Mouse (Mus musculus): Measurements from ENCODE around the gene Tppp3. TPM values are rescaled to one million over a fixed set of nuclear protein-coding genes. Genes with fewer than 3 reads are reported as not detected.

The Tppp3 gene
- 18.3 and 22.3 TPM in 2 replicates for polyA plus RNA-seq (2014; fragmentation: Nextera tagmentation; extraction: Ambion mirVana)

DNA sequence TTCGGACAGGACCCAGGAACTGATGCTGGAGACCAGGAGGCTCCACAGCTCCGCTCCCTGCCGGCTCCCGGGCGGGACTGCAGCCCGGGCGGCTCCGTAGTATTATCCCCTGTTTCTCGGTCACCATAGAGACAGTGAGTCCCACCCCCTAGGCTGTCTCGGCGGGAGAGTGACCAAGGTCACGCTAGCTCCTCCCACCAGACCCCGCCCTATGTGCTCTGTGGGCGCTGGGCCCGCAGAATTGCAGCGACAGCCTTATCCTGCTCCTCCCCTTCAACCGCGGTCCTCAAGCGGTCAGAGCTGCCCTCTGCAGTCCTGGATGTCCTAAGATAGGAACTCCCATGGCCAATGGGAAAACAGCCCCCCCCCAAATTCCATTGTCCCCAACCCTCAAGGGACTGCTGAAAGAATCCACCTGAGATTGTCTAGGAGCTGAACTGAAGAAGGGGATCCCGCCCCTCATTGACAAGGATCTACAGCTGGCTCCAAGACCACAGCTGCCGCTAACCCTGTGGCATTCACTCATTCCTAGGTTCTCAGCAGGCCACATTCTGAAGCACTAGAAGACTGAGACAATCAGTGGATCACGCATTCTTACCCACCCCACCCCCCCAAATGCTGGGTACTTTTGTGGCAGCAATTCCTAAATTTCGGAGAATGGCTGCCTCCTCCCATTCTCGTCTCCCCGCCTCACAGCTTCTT, at the start of gene Tppp3:
Gene Tppp3 (minus strand): TSS at position 213 of the 702 bp plus-strand sequence.
- Histone ChIP-seq H3K4me1 (ENCODE audit: control insufficient read depth, insufficient read depth, low read length) (peaks cover 24% of the 10 kb centered on the region), H3K27me3 (ENCODE audit: control insufficient read depth, insufficient read depth, low read length) (peaks cover 4% of the 10 kb centered on the region), H3K4me3 (ENCODE audit: low read length) (peak within 1 kb of the TSS; percentile 31), H3K27ac (ENCODE audit: low read depth, low read length) (no peak within 1 kb of the TSS), H3K36me3 (ENCODE audit: control insufficient read depth, insufficient read depth, low read length) (peaks cover 8% of the 10 kb centered on the region; the same call in 1 of the 2 replicates), H3K9me3 (ENCODE audit: control insufficient read depth, low read length) (no peaks in the 10 kb centered on the region), H3K4me2 (replicated peaks; ENCODE audit: low read depth, low read length) (peak within 1 kb of the TSS; percentile 52), H3K9ac (ENCODE audit: low read depth, low read length) (peak within 1 kb of the TSS; percentile 38; the same call in 1 of the 2 replicates)
- WGBS: 6% methylated on average over 25 of the region's 25 CpGs
- peak; percentile 95 for ATAC-seq (ENCODE audit: low FRiP score, low TSS enrichment)

- Histone ChIP-seq H3K27me3 (ENCODE audit: control insufficient read depth, insufficient read depth, low read length) (no peaks in the 10 kb centered on the region), H3K27ac (ENCODE audit: low read depth, low read length) (0 out of 2 replicates have a peak overlapping the region, but pooled peaks have one; percentile 38), H3K9ac (ENCODE audit: low read depth, low read length) (peak overlapping the region; percentile 8), H3K36me3 (ENCODE audit: control insufficient read depth, insufficient read depth, low read length) (peaks cover 27% of the 10 kb centered on the region), H3K9me3 (ENCODE audit: control insufficient read depth, low read length) (no peaks in the 10 kb centered on the region), H3K4me3 (ENCODE audit: low read length) (peak overlapping the region; percentile 75; the same call in 1 of the 2 replicates), H3K4me2 (replicated peaks; ENCODE audit: low read depth, low read length) (peak overlapping the region; percentile 98), H3K4me1 (ENCODE audit: control insufficient read depth, insufficient read depth, low read length) (peaks cover 54% of the 10 kb centered on the region)
- WGBS: 2% methylated on average over 3 of the region's 3 CpGs
- no peak for ATAC-seq (ENCODE audit: low FRiP score, low TSS enrichment)
Measured at GRCm38 (mm10) chr8:105521061-105521460, 49.7 kb upstream of the Tppp3 start.

DNA sequence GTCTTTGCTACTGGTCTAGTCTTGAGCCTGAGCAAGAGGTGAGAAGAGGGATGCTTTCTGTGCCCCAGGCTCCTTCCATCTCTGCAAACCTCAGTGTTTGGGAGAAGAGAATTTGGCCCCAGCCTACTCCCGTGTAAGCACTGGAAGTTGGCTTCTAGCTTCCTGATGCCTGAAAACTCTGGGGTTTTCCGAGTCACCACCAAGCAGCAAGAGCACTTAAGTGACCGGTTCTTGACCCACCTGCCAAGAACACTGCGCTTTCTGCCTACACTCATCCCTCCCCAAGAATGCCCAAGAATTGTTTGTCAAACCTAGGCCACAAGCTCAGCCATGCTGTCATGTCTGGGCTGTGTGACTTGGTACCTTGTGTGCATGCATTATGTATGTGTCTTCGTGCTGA, 49.2 kb upstream of the Tppp3 start:
- WGBS: 29% methylated on average over 5 of the region's 5 CpGs
- H3K4me2 ChIP-seq (replicated peaks; ENCODE audit: low read depth, low read length): peak overlapping the region; percentile 98
- H3K36me3 ChIP-seq (ENCODE audit: control insufficient read depth, insufficient read depth, low read length): peaks cover 27% of the 10 kb centered on the region
- H3K4me1 ChIP-seq (ENCODE audit: control insufficient read depth, insufficient read depth, low read length): peaks cover 55% of the 10 kb centered on the region
- peak overlapping the region; percentile 75 for H3K4me3 ChIP-seq (ENCODE audit: low read length)
- peak overlapping the region; percentile 8; the same call in 1 of the 2 replicates for H3K9ac ChIP-seq (ENCODE audit: low read depth, low read length)
- no peak for ATAC-seq (ENCODE audit: low FRiP score, low TSS enrichment)
- peak overlapping the region; percentile 38; the same call in 1 of the 2 replicates for H3K27ac ChIP-seq (ENCODE audit: low read depth, low read length)
- no peaks in the 10 kb centered on the region for H3K27me3 ChIP-seq (ENCODE audit: control insufficient read depth, insufficient read depth, low read length)
- H3K9me3 ChIP-seq (ENCODE audit: control insufficient read depth, low read length): no peaks in the 10 kb centered on the region

- Histone ChIP-seq H3K27ac (ENCODE audit: low read depth, low read length) (peak overlapping the region; percentile 85; the same call in 1 of the 2 replicates), H3K27me3 (ENCODE audit: control insufficient read depth, insufficient read depth, low read length) (no peaks in the 10 kb centered on the region), H3K36me3 (ENCODE audit: control insufficient read depth, insufficient read depth, low read length) (peaks cover 19% of the 10 kb centered on the region), H3K9ac (ENCODE audit: low read depth, low read length) (peak overlapping the region; percentile 81; the same call in 1 of the 2 replicates), H3K4me1 (ENCODE audit: control insufficient read depth, insufficient read depth, low read length) (peaks cover 55% of the 10 kb centered on the region), H3K4me3 (ENCODE audit: low read length) (peak overlapping the region; percentile 75), H3K4me2 (replicated peaks; ENCODE audit: low read depth, low read length) (peak overlapping the region; percentile 98), H3K9me3 (ENCODE audit: control insufficient read depth, low read length) (no peaks in the 10 kb centered on the region)
- WGBS: 0% methylated on average over 2 of the region's 2 CpGs
- peak; percentile 29; the same call in 1 of the 2 replicates for ATAC-seq (ENCODE audit: low FRiP score, low TSS enrichment)
Measured at GRCm38 (mm10) chr8:105519591-105519990, 48.3 kb upstream of the Tppp3 start.

DNA sequence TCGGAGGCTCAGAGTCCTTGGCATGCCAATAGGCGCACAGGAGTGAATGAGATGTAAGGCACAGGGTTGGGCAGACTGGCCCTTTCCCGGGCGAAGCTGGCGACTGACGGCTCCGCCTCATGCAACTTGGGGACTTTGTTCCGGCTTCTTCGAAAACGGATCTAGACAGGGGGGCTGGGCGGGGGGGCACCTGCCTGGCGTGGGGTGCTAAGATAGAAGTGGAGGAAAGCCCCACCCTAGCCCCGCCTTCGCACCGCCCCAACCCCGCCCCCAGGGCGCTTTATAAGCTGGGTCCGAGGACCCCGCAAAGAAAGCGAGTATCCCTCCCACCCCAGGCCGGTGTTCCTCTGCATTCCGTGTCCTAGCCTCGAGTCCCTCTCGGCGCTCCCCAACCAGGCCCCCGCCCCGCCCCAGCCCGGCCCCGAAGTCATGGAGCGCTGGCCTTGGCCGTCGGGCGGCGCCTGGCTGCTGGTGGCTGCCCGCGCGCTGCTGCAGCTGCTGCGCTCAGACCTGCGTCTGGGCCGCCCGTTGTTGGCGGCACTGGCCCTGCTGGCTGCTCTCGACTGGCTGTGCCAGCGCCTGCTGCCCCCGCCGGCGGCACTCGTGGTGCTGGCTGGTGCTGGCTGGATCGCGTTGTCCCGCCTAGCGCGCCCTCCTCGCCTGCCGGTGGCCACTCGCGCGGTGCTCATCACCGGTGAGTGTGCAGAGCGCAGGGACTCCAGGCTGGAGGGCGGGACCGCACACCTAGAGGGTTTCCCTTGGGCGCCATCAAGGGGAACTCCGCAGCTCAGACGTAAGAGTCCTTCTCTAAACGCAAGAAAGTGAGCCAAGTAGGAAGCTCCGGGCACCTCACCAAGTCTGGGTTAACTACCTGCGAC, 47.3 kb upstream of the Tppp3 start, which contains the start of gene Hsd11b2:
Gene Hsd11b2 (plus strand): TSS at position 320 of the 878 bp plus-strand sequence.
- H3K27ac ChIP-seq (ENCODE audit: low read depth, low read length): peak within 1 kb of the TSS; percentile 85
- peak within 1 kb of the TSS; percentile 75 for H3K4me3 ChIP-seq (ENCODE audit: low read length)
- H3K9ac ChIP-seq (ENCODE audit: low read depth, low read length): peak within 1 kb of the TSS; percentile 81
- peak; percentile 63 for ATAC-seq (ENCODE audit: low FRiP score, low TSS enrichment)
- H3K36me3 ChIP-seq (ENCODE audit: control insufficient read depth, insufficient read depth, low read length): peaks cover 11% of the 10 kb centered on the region; the same call in 1 of the 2 replicates
- H3K4me2 ChIP-seq (replicated peaks; ENCODE audit: low read depth, low read length): peak within 1 kb of the TSS; percentile 98
- under 1% methylated on average over 67 of the region's 68 CpGs for WGBS
- H3K4me1 ChIP-seq (ENCODE audit: control insufficient read depth, insufficient read depth, low read length): peaks cover 55% of the 10 kb centered on the region
- H3K9me3 ChIP-seq (ENCODE audit: control insufficient read depth, low read length): no peaks in the 10 kb centered on the region
- H3K27me3 ChIP-seq (ENCODE audit: control insufficient read depth, insufficient read depth, low read length): no peaks in the 10 kb centered on the region

DNA sequence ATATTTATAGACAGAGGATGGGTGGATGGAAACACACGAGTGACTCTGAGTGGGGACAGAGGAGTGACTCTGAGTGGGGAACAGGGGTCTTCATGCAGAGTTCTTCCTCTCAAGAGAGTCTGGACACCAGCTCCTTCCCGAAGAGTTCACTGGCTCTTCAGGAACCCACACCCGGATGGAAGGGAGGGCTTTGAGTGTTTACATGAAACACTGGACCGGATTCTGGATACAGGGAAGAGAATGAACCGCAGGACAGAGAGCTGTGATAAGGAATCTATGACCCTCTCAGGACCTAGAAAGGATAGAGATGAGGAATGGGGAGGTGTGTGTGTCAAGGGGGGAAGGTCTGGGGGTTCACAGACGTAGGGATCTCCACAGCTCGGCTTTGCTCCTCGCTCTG, 46.0 kb upstream of the Tppp3 start:
- Histone ChIP-seq H3K36me3 (ENCODE audit: control insufficient read depth, insufficient read depth, low read length) (peaks cover under 1% of the 10 kb centered on the region; the same call in 1 of the 2 replicates), H3K9me3 (ENCODE audit: control insufficient read depth, low read length) (no peaks in the 10 kb centered on the region), H3K27me3 (ENCODE audit: control insufficient read depth, insufficient read depth, low read length) (no peaks in the 10 kb centered on the region), H3K9ac (ENCODE audit: low read depth, low read length) (no peak overlapping the region), H3K4me2 (replicated peaks; ENCODE audit: low read depth, low read length) (peak overlapping the region; percentile 31), H3K27ac (ENCODE audit: low read depth, low read length) (no peak overlapping the region), H3K4me3 (ENCODE audit: low read length) (peak overlapping the region; percentile 2; the same call in 1 of the 2 replicates), H3K4me1 (ENCODE audit: control insufficient read depth, insufficient read depth, low read length) (peaks cover 50% of the 10 kb centered on the region)
- no peak for ATAC-seq (ENCODE audit: low FRiP score, low TSS enrichment)
- WGBS: 42% methylated on average over 8 of the region's 8 CpGs

DNA sequence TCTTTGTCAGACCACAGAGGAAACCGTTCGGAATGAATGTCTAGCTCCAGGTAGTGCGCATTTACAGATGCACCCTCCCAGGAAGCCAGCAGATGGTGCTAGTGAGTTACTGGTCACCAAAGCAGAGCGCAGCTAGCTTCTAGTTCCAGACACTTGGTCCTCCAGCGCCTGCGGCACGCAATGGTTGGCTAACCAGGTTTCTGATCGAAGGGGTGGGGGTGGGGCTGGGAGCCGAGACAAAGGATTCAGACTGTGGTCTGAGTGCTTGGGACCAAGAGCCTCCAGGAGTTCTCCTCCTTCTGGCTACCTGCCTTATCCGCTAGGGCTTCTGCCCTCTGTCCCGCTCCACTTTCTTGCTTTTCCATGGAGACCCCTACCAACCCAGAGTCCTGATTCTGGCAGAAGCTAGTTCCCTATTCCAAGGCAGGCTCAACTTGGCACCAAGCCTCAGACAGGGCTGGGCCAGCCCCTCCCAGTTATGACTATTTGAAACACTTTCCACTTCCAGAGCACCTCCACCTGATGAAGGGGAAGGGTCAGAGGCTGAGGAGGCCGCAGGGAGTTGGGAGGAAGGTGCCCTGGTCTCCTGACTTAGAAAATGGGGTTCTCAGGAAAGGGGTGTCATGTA, 44.8 kb upstream of the Tppp3 start:
- peak; percentile 64 for ATAC-seq (ENCODE audit: low FRiP score, low TSS enrichment)
- H3K27ac ChIP-seq (ENCODE audit: low read depth, low read length): peak overlapping the region; percentile 5; the same call in 1 of the 2 replicates
- H3K9me3 ChIP-seq (ENCODE audit: control insufficient read depth, low read length): no peaks in the 10 kb centered on the region
- H3K4me3 ChIP-seq (ENCODE audit: low read length): peak overlapping the region; percentile 1; the same call in 1 of the 2 replicates
- H3K4me2 ChIP-seq (replicated peaks; ENCODE audit: low read depth, low read length): peak overlapping the region; percentile 30
- 13% methylated on average over 12 of the region's 12 CpGs for WGBS
- H3K27me3 ChIP-seq (ENCODE audit: control insufficient read depth, insufficient read depth, low read length): no peaks in the 10 kb centered on the region
- no peaks in the 10 kb centered on the region for H3K36me3 ChIP-seq (ENCODE audit: control insufficient read depth, insufficient read depth, low read length)
- H3K4me1 ChIP-seq (ENCODE audit: control insufficient read depth, insufficient read depth, low read length): peaks cover 37% of the 10 kb centered on the region
- H3K9ac ChIP-seq (ENCODE audit: low read depth, low read length): peak overlapping the region; percentile 40; the same call in 1 of the 2 replicates

- H3K4me2 ChIP-seq (replicated peaks; ENCODE audit: low read depth, low read length): no peak overlapping the region
- H3K27me3 ChIP-seq (ENCODE audit: control insufficient read depth, insufficient read depth, low read length): no peaks in the 10 kb centered on the region
- no peak overlapping the region for H3K27ac ChIP-seq (ENCODE audit: low read depth, low read length)
- H3K9me3 ChIP-seq (ENCODE audit: control insufficient read depth, low read length): no peaks in the 10 kb centered on the region
- no peak overlapping the region for H3K9ac ChIP-seq (ENCODE audit: low read depth, low read length)
- 64% methylated on average over 5 of the region's 5 CpGs for WGBS
- no peaks in the 10 kb centered on the region for H3K36me3 ChIP-seq (ENCODE audit: control insufficient read depth, insufficient read depth, low read length)
- H3K4me3 ChIP-seq (ENCODE audit: low read length): no peak overlapping the region
- H3K4me1 ChIP-seq (ENCODE audit: control insufficient read depth, insufficient read depth, low read length): peaks cover 33% of the 10 kb centered on the region
- ATAC-seq (ENCODE audit: low FRiP score, low TSS enrichment): no peak
Measured at GRCm38 (mm10) chr8:105514656-105515055, 43.3 kb upstream of the Tppp3 start.

Measured in kidney, embryonic 14.5 days (tissue).